Mouse (Mus musculus) stomach, postnatal 0 days (tissue): ENCODE results near the gene Myh7b. TPM values are rescaled to one million over a fixed set of nuclear protein-coding genes. Genes with fewer than 3 reads are reported as not detected.

Experiments
- ATAC-seq: fragments of 200-750 bp; cut with Nextera tagmentation; 2 replicates; pipeline ENCODE4 v1.8.0; 2017; ENCODE audit not compliant: low FRiP score, low TSS enrichment
- DNase-seq: peaks from one replicate; pipeline ENCODE4 v3.0.0-alpha.2; 2016; ENCODE audit warnings: low spot score
- H3K27ac ChIP-seq: fragments of 300-500 bp; sonication (generic); replicated peaks from 2 replicates; pipeline ENCODE4 v1.5.1; 2014; ENCODE audit warnings: mild to moderate bottlenecking, control low read depth
- H3K27me3 ChIP-seq: fragments of 300-500 bp; sonication (generic); 2 replicates; pipeline ENCODE4 v1.6.1; 2014; ENCODE audit warnings: low read length; ENCODE audit not compliant: control insufficient read depth, insufficient read depth
- H3K36me3 ChIP-seq: fragments of 300-500 bp; sonication (generic); 2 replicates; pipeline ENCODE4 v1.6.1; 2014; ENCODE audit warnings: low read length, mixed read lengths; ENCODE audit not compliant: control insufficient read depth, insufficient read depth
- H3K4me1 ChIP-seq: fragments of 300-500 bp; sonication (generic); replicated peaks from 2 replicates; pipeline ENCODE4 v1.6.1; 2014; ENCODE audit warnings: antibody characterized with exemption; ENCODE audit not compliant: control insufficient read depth, insufficient read depth
- H3K4me2 ChIP-seq: fragments of 300-500 bp; sonication (generic); replicated peaks from 2 replicates; pipeline ENCODE4 v1.6.1; 2014; ENCODE audit warnings: low read depth, mild to moderate bottlenecking, control low read depth, moderate library complexity
- H3K4me3 ChIP-seq: fragments of 300-500 bp; sonication (generic); 2 replicates; pipeline ENCODE4 v1.5.1; 2014; ENCODE audit warnings: low read depth, low read length, control low read depth
- H3K9ac ChIP-seq: fragments of 300-500 bp; sonication (generic); 2 replicates; pipeline ENCODE4 v1.6.1; 2014; ENCODE audit warnings: mild to moderate bottlenecking, low read length, control low read depth, mixed read lengths
- H3K9me3 ChIP-seq: fragments of 300-500 bp; sonication (generic); 2 replicates; pipeline ENCODE4 v1.6.1; 2016; ENCODE audit warnings: low read length; ENCODE audit not compliant: control insufficient read depth
- CTCF ChIP-seq: IDR thresholded peaks from 2 replicates; pipeline ENCODE4 v1.5.1; 2016; ENCODE audit warnings: antibody characterized with exemption, low read depth, mild to moderate bottlenecking, moderate library complexity
- EP300 ChIP-seq: optimal IDR thresholded peaks from 2 replicates; pipeline ENCODE3; 2016; ENCODE audit warnings: antibody characterized with exemption
- WGBS: fragments of 180-500 bp; shearing (Covaris S2); extraction: QIAGEN DNeasy Blood & Tissue Kit; methylation state at CpG from one replicate; pipeline ENCODE4 v1.1.7; 2014; 5-methylcytosine and 5-hydroxymethylcytosine counted together
- polyA plus RNA-seq: library from polyadenylated mRNA; unstranded; fragments of >200 nt; fragmentation: Nextera tagmentation; extraction: Ambion mirVana; gene quantifications from 2 replicates; pipeline ENCODE4 v1.2.1, GENCODE M21; 2015

The Myh7b gene
- polyA plus RNA-seq, 1 experiment from 2014 or later, result 0.05 TPM

DNA sequence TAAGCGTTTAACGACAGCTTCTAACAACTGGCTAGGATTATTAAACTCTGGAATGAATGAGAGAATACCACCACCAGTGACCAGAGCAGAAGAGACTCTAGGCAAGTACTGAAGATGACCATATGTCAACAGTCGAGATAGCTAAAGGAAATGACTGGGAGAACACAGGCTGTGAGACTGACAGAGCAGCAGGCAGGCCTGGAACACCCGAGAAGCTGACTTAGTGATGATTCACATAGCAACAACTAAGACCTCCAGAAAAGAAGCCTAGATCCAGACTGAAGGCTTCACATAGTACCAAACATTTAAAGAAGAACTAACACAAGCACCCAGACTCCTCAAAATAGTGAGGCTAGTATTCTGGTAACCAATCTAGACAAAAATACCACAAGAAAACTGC lies 64.1 kb downstream of the Myh7b start:
- Histone ChIP-seq H3K4me1 (no peaks in the 10 kb centered on the region), H3K27me3 (no peaks in the 10 kb centered on the region), H3K27ac (no peak overlapping the region), H3K9ac (no peak overlapping the region), H3K36me3 (peaks cover 17% of the 10 kb centered on the region; the same call in 1 of the 2 replicates), H3K9me3 (no peaks in the 10 kb centered on the region), H3K4me3 (no peak overlapping the region), H3K4me2 (no peak overlapping the region)
- DNase-seq (no peak), ATAC-seq (no peak)
- TF ChIP-seq EP300, result no peak
- no peak for TF ChIP-seq CTCF
- 52% methylated on average over 4 of the region's 4 CpGs for WGBS

- ATAC-seq (no peak), DNase-seq (no peak)
- H3K4me2 ChIP-seq, result no peak overlapping the region
- no peaks in the 10 kb centered on the region for H3K9me3 ChIP-seq
- TF ChIP-seq EP300 (no peak), CTCF (no peak)
- H3K9ac ChIP-seq, result no peak overlapping the region
- WGBS, result 83% methylated on average over 4 of the region's 4 CpGs
- H3K36me3 ChIP-seq, result 0 out of 2 replicates have a peak, but pooled peaks cover 3% of the 10 kb centered on the region
- no peaks in the 10 kb centered on the region for H3K27me3 ChIP-seq
- no peak overlapping the region for H3K4me3 ChIP-seq
- no peak overlapping the region for H3K27ac ChIP-seq
- H3K4me1 ChIP-seq, result no peaks in the 10 kb centered on the region
Measured at GRCm38 (mm10) chr2:155679586-155680110, 68.6 kb downstream of the Myh7b start.

DNA sequence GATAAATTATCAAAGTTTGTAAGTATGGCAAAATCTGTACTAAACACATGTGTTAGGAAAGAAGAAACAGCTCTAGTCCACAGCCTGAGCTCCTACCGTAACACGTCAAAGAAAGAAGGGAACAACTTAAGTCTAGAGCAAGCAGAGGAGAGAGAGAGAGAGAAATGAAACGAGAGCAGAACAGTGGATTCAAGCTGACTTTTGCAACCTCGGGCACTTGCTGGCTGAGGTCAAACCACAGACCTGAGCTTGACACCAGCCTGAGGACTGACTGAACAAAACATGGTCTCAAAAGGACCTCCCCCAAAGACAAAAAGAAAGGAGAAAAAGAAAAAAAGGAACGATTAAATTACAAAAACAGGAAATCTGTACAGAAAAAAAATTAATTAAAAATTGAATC lies 69.6 kb downstream of the Myh7b start:
- H3K27me3 ChIP-seq, result no peaks in the 10 kb centered on the region
- H3K27ac ChIP-seq, result no peak overlapping the region
- no peaks in the 10 kb centered on the region for H3K9me3 ChIP-seq
- no peak overlapping the region for H3K4me2 ChIP-seq
- no peaks in the 10 kb centered on the region for H3K4me1 ChIP-seq
- H3K9ac ChIP-seq, result no peak overlapping the region
- TF ChIP-seq EP300, result no peak
- TF ChIP-seq CTCF, result no peak
- H3K36me3 ChIP-seq, result 0 out of 2 replicates have a peak, but pooled peaks cover 3% of the 10 kb centered on the region
- 51% methylated on average over 5 of the region's 5 CpGs for WGBS
- ATAC-seq (no peak), DNase-seq (no peak)
- no peak overlapping the region for H3K4me3 ChIP-seq

DNA sequence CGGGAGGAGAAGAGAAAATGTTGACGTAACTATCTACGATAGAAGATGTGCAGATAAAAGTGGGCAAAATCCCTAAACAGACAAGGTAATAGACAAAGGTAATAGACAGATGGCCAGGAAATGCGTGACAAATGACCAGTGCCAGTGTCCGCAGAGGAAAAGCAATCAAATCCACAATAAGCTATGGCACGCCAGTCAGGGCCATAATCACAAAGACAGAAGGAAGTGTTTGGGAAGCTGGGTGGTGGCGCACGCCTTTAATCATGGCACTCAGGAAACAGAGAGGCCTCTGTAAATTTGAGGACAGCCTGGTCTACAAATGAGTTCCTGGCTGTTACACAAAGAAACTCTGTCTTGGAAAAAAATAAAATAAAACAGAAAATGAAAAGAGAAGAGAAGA lies 70.2 kb downstream of the Myh7b start:
- Histone ChIP-seq H3K27ac (no peak overlapping the region), H3K27me3 (no peaks in the 10 kb centered on the region), H3K36me3 (0 out of 2 replicates have a peak, but pooled peaks cover 3% of the 10 kb centered on the region), H3K9me3 (no peaks in the 10 kb centered on the region), H3K4me3 (no peak overlapping the region), H3K4me1 (no peaks in the 10 kb centered on the region), H3K4me2 (no peak overlapping the region), H3K9ac (no peak overlapping the region)
- TF ChIP-seq EP300, result no peak
- no peak for TF ChIP-seq CTCF
- DNase-seq (no peak), ATAC-seq (no peak)
- WGBS, result 62% methylated on average over 8 of the region's 8 CpGs

GRCm38 (mm10) chr2:155681874-155682273 lies 70.9 kb downstream of the Myh7b start:
- TF ChIP-seq CTCF, result no peak
- no peak for TF ChIP-seq EP300
- ATAC-seq (no peak), DNase-seq (no peak)
- Histone ChIP-seq H3K9me3 (no peaks in the 10 kb centered on the region), H3K36me3 (0 out of 2 replicates have a peak, but pooled peaks cover 3% of the 10 kb centered on the region), H3K27ac (no peak overlapping the region), H3K4me1 (no peaks in the 10 kb centered on the region), H3K4me2 (no peak overlapping the region), H3K9ac (no peak overlapping the region), H3K4me3 (no peak overlapping the region), H3K27me3 (no peaks in the 10 kb centered on the region)
- WGBS, result 68% methylated on average over 2 of the region's 2 CpGs

DNA sequence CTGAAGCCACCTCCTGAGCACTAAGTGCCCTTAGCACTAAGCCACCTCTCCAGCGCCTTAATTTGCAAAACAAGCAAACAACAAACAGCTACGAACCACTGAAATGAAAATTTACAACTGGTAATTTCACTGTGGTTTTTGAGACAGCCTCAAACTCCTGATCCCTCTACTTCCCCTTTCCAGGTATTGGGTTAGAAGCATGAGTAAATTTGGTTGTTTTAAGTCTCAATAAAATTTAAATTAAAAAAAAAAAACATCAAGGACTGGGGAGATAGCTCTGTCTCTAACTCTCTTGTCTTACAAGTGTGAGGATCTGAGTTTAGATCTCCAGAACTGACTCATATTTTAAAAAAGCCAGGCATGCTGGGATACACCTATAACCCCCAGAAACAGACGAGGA lies 72.1 kb downstream of the Myh7b start:
- WGBS, result 67% methylated on average over 3 of the region's 3 CpGs
- TF ChIP-seq CTCF (no peak), EP300 (no peak)
- Histone ChIP-seq H3K27me3 (no peaks in the 10 kb centered on the region), H3K27ac (no peak overlapping the region), H3K4me3 (no peak overlapping the region), H3K36me3 (0 out of 2 replicates have a peak, but pooled peaks cover 3% of the 10 kb centered on the region), H3K9ac (no peak overlapping the region), H3K9me3 (no peaks in the 10 kb centered on the region), H3K4me1 (no peaks in the 10 kb centered on the region), H3K4me2 (no peak overlapping the region)
- ATAC-seq (no peak), DNase-seq (no peak)
